Mouse (Mus musculus): Measurements from ENCODE around the gene Smurf1. TPM values are rescaled to one million over a fixed set of nuclear protein-coding genes. Genes with fewer than 3 reads are reported as not detected.

Smurf1 gene
- polyA plus RNA-seq, 2 experiments, result 1.2 to 1.5 TPM

GRCm38 (mm10) chr5:144877021-144877420 lies 88.6 kb downstream of the Smurf1 start:
- Histone ChIP-seq H3K27ac (no peak overlapping the region), H3K4me1 (replicated peaks; ENCODE audit: control insufficient read depth in 2 of 2, insufficient read depth in 2 of 2, low read length in 1 of 2) (no peaks in the 10 kb centered on the region), H3K9ac (replicated peaks) (no peak overlapping the region), H3K4me2 (ENCODE audit: low read depth) (no peak overlapping the region), H3K9me3 (ENCODE audit: control insufficient read depth, low read length) (no peaks in the 10 kb centered on the region), H3K36me3 (replicated peaks; ENCODE audit: control insufficient read depth, insufficient read depth, low read depth) (no peaks in the 10 kb centered on the region), H3K4me3 (ENCODE audit: insufficient read depth in 1 of 2, low read depth in 2 of 2, low read length in 2 of 2) (no peak overlapping the region), H3K27me3 (ENCODE audit: control insufficient read depth, insufficient read depth, low read length) (no peaks in the 10 kb centered on the region)
- TF ChIP-seq CTCF (IDR thresholded peaks at IDR 0.05; ENCODE audit: low read depth), result no peak
- TF ChIP-seq EP300 (IDR thresholded peaks at IDR 0.05; ENCODE audit: low read depth), result no peak
- DNase-seq (ENCODE audit: low read depth in 3 of 3, low spot score in 3 of 3), result no peak
- no peak for ATAC-seq (ENCODE audit: insufficient read depth)
- 79% methylated on average over 15 of the region's 15 CpGs for WGBS (ENCODE audit: insufficient replicate concordance)

DNA sequence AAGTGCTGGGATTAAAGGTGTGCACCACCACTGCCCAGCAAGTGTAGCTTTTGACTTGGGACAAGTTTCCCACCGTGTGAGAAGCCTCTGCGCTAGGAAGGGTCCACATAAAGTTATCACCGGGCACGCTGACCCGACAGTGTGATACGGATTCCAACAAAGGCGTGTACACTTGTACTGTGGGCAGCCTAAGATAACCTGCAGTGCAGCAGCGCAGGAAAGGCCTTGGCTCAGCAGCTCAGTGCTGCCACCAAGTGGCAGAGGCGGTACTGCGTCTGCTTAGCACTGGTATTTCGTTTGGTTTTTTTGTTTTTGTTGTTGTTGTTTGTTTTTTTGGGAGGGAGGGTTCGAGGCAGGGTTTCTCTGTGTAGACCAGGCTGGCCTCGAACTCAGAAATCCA lies 89.8 kb downstream of the Smurf1 start:
- 5% methylated on average over 13 of the region's 13 CpGs for WGBS (ENCODE audit: insufficient replicate concordance)

DNA sequence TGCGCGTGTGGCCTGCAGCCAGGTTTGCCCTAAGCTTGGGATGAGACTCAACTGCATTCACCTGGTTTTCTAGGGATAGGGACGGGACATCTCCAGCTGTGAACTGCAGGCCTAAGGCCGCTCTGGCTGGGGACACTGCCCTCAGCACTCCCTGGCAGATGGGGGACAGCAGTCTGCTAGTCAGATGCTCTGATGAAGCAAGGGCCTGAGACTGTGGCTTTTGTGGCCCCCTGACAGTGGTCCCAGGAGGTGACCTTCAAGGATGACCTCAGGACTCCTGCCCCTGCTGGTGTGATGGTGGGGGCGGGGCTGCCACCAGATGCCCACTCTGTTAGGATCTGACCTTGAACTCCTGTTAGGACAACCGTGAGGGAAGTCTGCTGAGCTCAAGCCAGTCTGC lies 90.4 kb downstream of the Smurf1 start:
- Histone ChIP-seq H3K9me3 (ENCODE audit: control insufficient read depth, low read length) (no peaks in the 10 kb centered on the region), H3K4me1 (replicated peaks; ENCODE audit: control insufficient read depth in 2 of 2, insufficient read depth in 2 of 2, low read length in 1 of 2) (no peaks in the 10 kb centered on the region), H3K4me3 (ENCODE audit: insufficient read depth in 1 of 2, low read depth in 2 of 2, low read length in 2 of 2) (no peak overlapping the region), H3K9ac (replicated peaks) (no peak overlapping the region), H3K27me3 (ENCODE audit: control insufficient read depth, insufficient read depth, low read length) (no peaks in the 10 kb centered on the region), H3K27ac (no peak overlapping the region), H3K4me2 (ENCODE audit: low read depth) (no peak overlapping the region), H3K36me3 (replicated peaks; ENCODE audit: control insufficient read depth, insufficient read depth, low read depth) (no peaks in the 10 kb centered on the region)
- WGBS (ENCODE audit: insufficient replicate concordance), result 73% methylated on average over 6 of the region's 6 CpGs
- DNase-seq (ENCODE audit: low read depth in 3 of 3, low spot score in 3 of 3), result no peak
- no peak for TF ChIP-seq CTCF (IDR thresholded peaks at IDR 0.05; ENCODE audit: low read depth)
- no peak for TF ChIP-seq EP300 (IDR thresholded peaks at IDR 0.05; ENCODE audit: low read depth)
- no peak for ATAC-seq (ENCODE audit: insufficient read depth)

More for the DNA sequence above, 89.8 kb downstream of the Smurf1 start:
- DNase-seq (ENCODE audit: low read depth in 3 of 3, low spot score in 3 of 3), result peak; percentile 22 to 45 (median 40)
- Histone ChIP-seq H3K4me1 (replicated peaks; ENCODE audit: control insufficient read depth in 2 of 2, insufficient read depth in 2 of 2, low read length in 1 of 2) (no peaks in the 10 kb centered on the region), H3K36me3 (replicated peaks; ENCODE audit: control insufficient read depth, insufficient read depth, low read depth) (no peaks in the 10 kb centered on the region), H3K27me3 (ENCODE audit: control insufficient read depth, insufficient read depth, low read length) (no peaks in the 10 kb centered on the region), H3K9me3 (ENCODE audit: control insufficient read depth, low read length) (no peaks in the 10 kb centered on the region), H3K27ac (no peak overlapping the region), H3K4me3 (ENCODE audit: insufficient read depth in 1 of 2, low read depth in 2 of 2, low read length in 2 of 2) (no peak overlapping the region), H3K9ac (replicated peaks) (no peak overlapping the region), H3K4me2 (ENCODE audit: low read depth) (no peak overlapping the region)
- peak; percentile 53; the same call in 1 of the 2 replicates for ATAC-seq (ENCODE audit: insufficient read depth)
- TF ChIP-seq CTCF (IDR thresholded peaks at IDR 0.05; ENCODE audit: low read depth) (peak; percentile 98), EP300 (IDR thresholded peaks at IDR 0.05; ENCODE audit: low read depth) (no peak)

GRCm38 (mm10) chr5:144872867-144873266 lies 92.8 kb downstream of the Smurf1 start:
- Histone ChIP-seq H3K4me2 (ENCODE audit: low read depth) (no peak overlapping the region), H3K27me3 (ENCODE audit: control insufficient read depth, insufficient read depth, low read length) (no peaks in the 10 kb centered on the region), H3K9me3 (ENCODE audit: control insufficient read depth, low read length) (no peaks in the 10 kb centered on the region), H3K9ac (replicated peaks) (no peak overlapping the region), H3K27ac (no peak overlapping the region), H3K36me3 (replicated peaks; ENCODE audit: control insufficient read depth, insufficient read depth, low read depth) (no peaks in the 10 kb centered on the region), H3K4me1 (replicated peaks; ENCODE audit: control insufficient read depth in 2 of 2, insufficient read depth in 2 of 2, low read length in 1 of 2) (no peaks in the 10 kb centered on the region), H3K4me3 (ENCODE audit: insufficient read depth in 1 of 2, low read depth in 2 of 2, low read length in 2 of 2) (no peak overlapping the region)
- TF ChIP-seq EP300 (IDR thresholded peaks at IDR 0.05; ENCODE audit: low read depth), result no peak
- no peak for TF ChIP-seq CTCF (IDR thresholded peaks at IDR 0.05; ENCODE audit: low read depth)
- DNase-seq (ENCODE audit: low read depth in 3 of 3, low spot score in 3 of 3) (no peak), ATAC-seq (ENCODE audit: insufficient read depth) (no peak)
- 54% methylated on average over 3 of the region's 3 CpGs for WGBS (ENCODE audit: insufficient replicate concordance)

DNA sequence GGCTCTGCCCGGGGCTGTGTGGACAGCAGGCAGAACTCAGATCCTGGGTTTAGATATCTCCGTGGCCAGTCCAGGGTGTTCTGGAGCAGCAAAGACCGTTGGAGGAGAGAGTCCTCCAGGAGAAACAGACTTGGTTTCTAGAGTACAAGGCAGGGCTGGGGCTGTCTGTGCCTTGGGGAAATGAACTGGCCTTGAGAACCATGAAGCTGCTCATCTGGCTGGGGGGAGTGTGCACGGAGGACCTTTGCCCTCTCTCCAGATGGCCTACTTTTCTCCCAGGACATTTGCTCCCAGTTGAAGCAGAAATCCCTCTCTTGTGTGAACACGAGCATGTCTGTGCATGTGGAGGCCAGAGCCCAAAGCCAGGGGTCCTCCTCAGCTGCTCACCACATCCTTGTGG lies 93.3 kb downstream of the Smurf1 start:
- no peaks in the 10 kb centered on the region for H3K9me3 ChIP-seq (ENCODE audit: control insufficient read depth, low read length)

More for the DNA sequence above, 93.3 kb downstream of the Smurf1 start:
- Histone ChIP-seq H3K4me2 (ENCODE audit: low read depth) (no peak overlapping the region), H3K4me3 (ENCODE audit: insufficient read depth in 1 of 2, low read depth in 2 of 2, low read length in 2 of 2) (no peak overlapping the region), H3K36me3 (replicated peaks; ENCODE audit: control insufficient read depth, insufficient read depth, low read depth) (no peaks in the 10 kb centered on the region), H3K27ac (no peak overlapping the region), H3K27me3 (ENCODE audit: control insufficient read depth, insufficient read depth, low read length) (no peaks in the 10 kb centered on the region), H3K9ac (replicated peaks) (no peak overlapping the region), H3K4me1 (replicated peaks; ENCODE audit: control insufficient read depth in 2 of 2, insufficient read depth in 2 of 2, low read length in 1 of 2) (no peaks in the 10 kb centered on the region)
- ATAC-seq (ENCODE audit: insufficient read depth) (no peak), DNase-seq (ENCODE audit: low read depth in 3 of 3, low spot score in 3 of 3) (no peak)
- TF ChIP-seq EP300 (IDR thresholded peaks at IDR 0.05; ENCODE audit: low read depth), result no peak
- TF ChIP-seq CTCF (IDR thresholded peaks at IDR 0.05; ENCODE audit: low read depth), result no peak
- WGBS (ENCODE audit: insufficient replicate concordance), result 71% methylated on average over 5 of the region's 5 CpGs

All from liver, embryonic 14.5 days (tissue).